Mouse (Mus musculus) MEL (cell line): ENCODE results near the gene Drc7. TPM values are rescaled to one million over a fixed set of nuclear protein-coding genes. Genes with fewer than 3 reads are reported as not detected.

Source experiments
- DNase-seq: peaks from one replicate; pipeline ENCODE4 v3.0.0; 2011; ENCODE audit warnings: low read depth, low spot score
- H3K27ac ChIP-seq: 2 replicates; pipeline ENCODE4 v1.5.1; 2012; ENCODE audit warnings: low read depth, mild to moderate bottlenecking, control low read depth, low read length, moderate library complexity; ENCODE audit not compliant: control insufficient read depth
- H3K27me3 ChIP-seq, 2 experiments: fragments of 150-350 bp in 1 of 2; sonication (generic) in 1 of 2; 2 replicates each; pipeline ENCODE4 v1.6.1; 2012; ENCODE audit warnings: low read length in 2 of 2, mild to moderate bottlenecking in 2 of 2, improper control_type of control experiment in 1 of 2, moderate library complexity in 1 of 2; ENCODE audit not compliant: insufficient read depth in 2 of 2, control insufficient read depth in 1 of 2
- H3K36me3 ChIP-seq, 2 experiments: 2 replicates each; pipeline ENCODE4 v1.6.1; 2012 to 2014; ENCODE audit warnings: low read length in 2 of 2, improper control_type of control experiment in 1 of 2, inconsistent platforms in 1 of 2, mild to moderate bottlenecking in 1 of 2; ENCODE audit not compliant: insufficient read depth in 2 of 2, control insufficient read depth in 1 of 2
- H3K4me1 ChIP-seq, 2 experiments: fragments of 150-350 bp in 1 of 2; sonication (generic) in 1 of 2; 2 replicates each; pipeline ENCODE4 v1.6.1; 2012; ENCODE audit warnings: low read length in 2 of 2, improper control_type of control experiment in 1 of 2, mild to moderate bottlenecking in 1 of 2; ENCODE audit not compliant: insufficient read depth in 2 of 2, control insufficient read depth in 1 of 2
- H3K4me3 ChIP-seq, 2 experiments: fragments of 150-350 bp in 1 of 2; sonication (generic) in 1 of 2; 2 replicates each; pipeline ENCODE4 v1.5.1; 2012; ENCODE audit warnings: low read depth in 2 of 2, low read length in 2 of 2, mild to moderate bottlenecking in 2 of 2, moderate library complexity in 2 of 2, control low read depth in 1 of 2, improper control_type of control experiment in 1 of 2; ENCODE audit not compliant: control insufficient read depth in 1 of 2, insufficient read depth in 1 of 2
- H3K79me2 ChIP-seq: 2 replicates; pipeline ENCODE4 v1.6.1; 2012; ENCODE audit warnings: mild to moderate bottlenecking, low read length, moderate library complexity; ENCODE audit not compliant: control insufficient read depth, poor library complexity, insufficient read depth
- H3K9ac ChIP-seq: 2 replicates; pipeline ENCODE4 v1.6.1; 2012; ENCODE audit warnings: low read depth, mild to moderate bottlenecking, control low read depth, low read length, moderate library complexity; ENCODE audit not compliant: control insufficient read depth, poor library complexity, severe bottlenecking
- H3K9me3 ChIP-seq: fragments of 150-350 bp; sonication (generic); replicated peaks from 2 replicates; pipeline ENCODE4 v1.6.1; 2012; ENCODE audit warnings: mild to moderate bottlenecking, low read length, improper control_type of control experiment, moderate library complexity; ENCODE audit not compliant: insufficient read depth
- BHLHE40 ChIP-seq: IDR thresholded peaks from 2 replicates; pipeline ENCODE4 v1.6.1; 2012; ENCODE audit warnings: low read depth, mild to moderate bottlenecking, inconsistent platforms, low read length, improper control_type of control experiment, borderline replicate concordance
- CTCF ChIP-seq, 3 experiments: IDR thresholded peaks in 2 of 3; conservative IDR thresholded peaks in 1 of 3; 2 replicates each; pipeline ENCODE4 v1.5.1; 2011 to 2012; ENCODE audit warnings: low read length in 3 of 3, low read depth in 2 of 3, mild to moderate bottlenecking in 2 of 3, improper control_type of control experiment in 1 of 3, inconsistent platforms in 1 of 3, mixed read lengths in 1 of 3, moderate library complexity in 1 of 3; ENCODE audit not compliant: control insufficient read depth in 1 of 3, insufficient read depth in 1 of 3, poor library complexity in 1 of 3, severe bottlenecking in 1 of 3
- ETS1 ChIP-seq: IDR thresholded peaks from 2 replicates; pipeline ENCODE4 v1.6.1; 2012; ENCODE audit warnings: low read depth, mild to moderate bottlenecking, inconsistent platforms, low read length, improper control_type of control experiment, moderate library complexity
- JUND ChIP-seq: IDR thresholded peaks from 2 replicates; pipeline ENCODE4 v1.6.1; 2011; ENCODE audit warnings: low read depth, mild to moderate bottlenecking, improper control_type of control experiment, low read length
- MAFK ChIP-seq: IDR thresholded peaks from 2 replicates; pipeline ENCODE4 v1.6.1; 2011; ENCODE audit warnings: low read depth, mild to moderate bottlenecking, low read length, improper control_type of control experiment, borderline replicate concordance
- MAX ChIP-seq: IDR thresholded peaks from 2 replicates; pipeline ENCODE4 v1.6.1; 2011; ENCODE audit warnings: low read length, improper control_type of control experiment
- NELFE ChIP-seq: IDR thresholded peaks from 2 replicates; pipeline ENCODE4 v1.6.1; 2011; ENCODE audit warnings: low read depth, low read length, improper control_type of control experiment
- POLR2AphosphoS2 ChIP-seq: IDR thresholded peaks from 2 replicates; pipeline ENCODE4 v1.6.1; 2011; ENCODE audit warnings: low read length, improper control_type of control experiment
- RAD21 ChIP-seq: IDR thresholded peaks from 2 replicates; pipeline ENCODE4 v1.6.1; 2011; ENCODE audit warnings: mild to moderate bottlenecking, low read depth, low read length, improper control_type of control experiment
- SIN3A ChIP-seq: IDR thresholded peaks from 2 replicates; pipeline ENCODE4 v1.6.1; 2012; ENCODE audit warnings: low read length, improper control_type of control experiment, inconsistent platforms
- SMC3 ChIP-seq: IDR thresholded peaks from 2 replicates; pipeline ENCODE4 v1.6.1; 2011; ENCODE audit warnings: low read depth, low read length, improper control_type of control experiment
- TCF12 ChIP-seq: IDR thresholded peaks from 2 replicates; pipeline ENCODE4 v1.6.1; 2014; ENCODE audit warnings: low read depth, mild to moderate bottlenecking, inconsistent platforms, low read length, improper control_type of control experiment, moderate library complexity
- ZC3H11A ChIP-seq: IDR thresholded peaks from 2 replicates; pipeline ENCODE4 v1.6.1; 2012; ENCODE audit warnings: low read depth, mild to moderate bottlenecking, inconsistent platforms, low read length, improper control_type of control experiment
- ZMIZ1 ChIP-seq: IDR thresholded peaks from 2 replicates; pipeline ENCODE4 v1.6.1; 2012; ENCODE audit warnings: low read depth, mild to moderate bottlenecking, inconsistent platforms, low read length, improper control_type of control experiment, moderate library complexity
- polyA plus RNA-seq, 2 experiments: library from polyadenylated mRNA; stranded (reverse) in 1 of 2; unstranded in 1 of 2; fragments of >175 nt in 1 of 2; fragments of >200 nt in 1 of 2; gene quantifications; 2 replicates each; pipeline versions ENCODE4 v1.2.1 to v1.2.4; 2012; ENCODE audit warnings: low replicate concordance in 2 of 2, low read depth in 1 of 2; ENCODE audit not compliant: insufficient read length in 2 of 2, insufficient read depth in 1 of 2, missing spikeins in 1 of 2
- total RNA-seq: library from RNA; depleted of rRNA; stranded (reverse); fragments of 300-350 nt; gene quantifications from 2 replicates; pipeline ENCODE4 v1.2.3, GENCODE M21; 2012

The Drc7 gene
- total and polyA plus RNA-seq, 3 experiments: 0.04 to 0.07 TPM; not detected in 1

DNA sequence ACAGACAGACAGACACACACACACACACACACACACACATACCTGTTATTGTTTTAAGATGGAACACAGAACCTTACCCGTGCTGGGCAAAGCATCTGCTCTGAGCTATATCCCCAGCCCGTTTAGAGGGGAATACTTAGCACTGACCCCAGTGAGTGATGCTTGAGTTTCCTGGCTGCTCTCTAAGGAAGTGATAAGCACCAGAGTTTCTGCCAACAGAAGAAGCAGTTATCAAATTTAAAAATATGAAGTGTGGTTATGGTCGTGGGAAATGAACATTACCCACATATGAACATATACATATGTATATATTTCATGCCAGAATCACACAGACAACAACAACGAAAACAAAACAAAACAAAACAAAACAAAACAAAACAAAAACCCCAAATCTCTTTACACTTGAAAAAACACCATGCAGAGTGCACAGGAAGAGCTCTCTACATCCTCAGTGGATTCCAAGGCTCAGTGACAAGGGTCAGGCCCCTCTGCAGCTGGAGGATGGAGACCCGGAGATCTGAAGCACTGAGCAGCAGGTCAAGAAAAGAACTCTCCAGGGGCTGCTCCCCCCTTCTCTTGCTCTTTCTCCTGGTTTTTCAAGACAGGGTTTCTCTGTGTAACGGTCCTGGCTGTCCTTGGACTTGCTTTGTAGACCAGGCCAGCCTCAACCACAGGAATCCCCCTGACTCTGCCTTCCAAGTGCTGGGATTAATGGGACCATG lies 5.1 kb downstream of the Drc7 start (continued):
- TF ChIP-seq TCF12 (peak; percentile 48), MAFK (no peak), JUND (no peak)

- Histone ChIP-seq H3K4me3 (no peak overlapping the region), H3K79me2 (no peaks in the 10 kb centered on the region), H3K4me1 (peaks cover 1 to 8% of the 10 kb centered on the region in 2 experiments), H3K27ac (no peak overlapping the region), H3K9ac (no peak overlapping the region), H3K36me3 (peaks cover 0 to 4% of the 10 kb centered on the region in 2 experiments; a peak in 1 of 4 replicates), H3K9me3 (no peaks in the 10 kb centered on the region), H3K27me3 (peaks cover 3 to 10% of the 10 kb centered on the region in 2 experiments; a peak in 3 of 4 replicates)
- DNase-seq: no peak
- TF ChIP-seq ETS1 (no peak), CTCF (IDR thresholded peaks at IDR 0.05 in 2 of 3, conservative IDR thresholded peaks at IDR 0.05 in 1 of 3; ENCODE audit: control insufficient read depth in 1 of 3, insufficient read depth in 1 of 3, low read depth in 2 of 3, low read length in 3 of 3, poor library complexity in 1 of 3, severe bottlenecking in 1 of 3) (no peak), ZMIZ1 (no peak), BHLHE40 (no peak), SIN3A (no peak), MAFK (no peak), MAX (no peak), SMC3 (no peak)
These were observed 9.6 kb downstream of the Drc7 start for GRCm38 (mm10) chr8:95064531-95064930.

- Histone ChIP-seq H3K9ac (no peak overlapping the region), H3K36me3 (no peaks in the 10 kb centered on the region), H3K27me3 (peaks cover 7 to 10% of the 10 kb centered on the region in 2 experiments), H3K79me2 (no peaks in the 10 kb centered on the region), H3K27ac (no peak overlapping the region), H3K9me3 (no peaks in the 10 kb centered on the region), H3K4me3 (no peak overlapping the region), H3K4me1 (no peaks in the 10 kb centered on the region)
- no peak for TF ChIP-seq POLR2AphosphoS2
- TF ChIP-seq SMC3: peak; percentile 76
- peak; percentile 47 to 73 (median 71) for TF ChIP-seq CTCF (IDR thresholded peaks at IDR 0.05 in 2 of 3, conservative IDR thresholded peaks at IDR 0.05 in 1 of 3; ENCODE audit: control insufficient read depth in 1 of 3, insufficient read depth in 1 of 3, low read depth in 2 of 3, low read length in 3 of 3, poor library complexity in 1 of 3, severe bottlenecking in 1 of 3)
- TF ChIP-seq NELFE: no peak
- TF ChIP-seq ZC3H11A: peak; percentile 27; the same call in 1 of the 2 replicates
- TF ChIP-seq RAD21: peak; percentile 34
- peak; percentile 77 for DNase-seq
These were observed 12.7 kb downstream of the Drc7 start for GRCm38 (mm10) chr8:95067582-95067981.
